In genomic region chr14:25633539-25634300, GRCm38 (mm10) we compare ENCODE assay signal across 10 mouse cellular contexts.
A peak's percentile ranks its signal among the peaks of the same experiment; 100 is the strongest.
DNase-seq lines count a peak whose midpoint lies in the region; ATAC-seq and TF ChIP-seq lines count a peak whose summit lies in the region.
"Had no signal": no experiment of that assay in that cellular context is flagged by ENCODE, and none has a peak within 500 bp of the region (broad histone marks: within the 10 kb centered on the region; RNA-seq: fewer than 3 reads in every experiment).

No protein-coding gene starts in this region.

- DNase-seq in adrenal gland, postnatal 36 days: peak; percentile 59 to 64
- no peak for DNase-seq in thymus, postnatal 25 days
- DNase-seq in gastrocnemius, postnatal 4 days (ENCODE audit: low spot score in 2 of 2): no peak

- no peaks in the 10 kb centered on the region for H3K27me3 ChIP-seq in intestine, embryonic 15.5 days (replicated peaks)
- no peaks in the 10 kb centered on the region for H3K27me3 ChIP-seq in intestine, postnatal 0 days (replicated peaks; ENCODE audit: control insufficient read depth, insufficient read depth, low read length)
- no peaks in the 10 kb centered on the region for H3K27me3 ChIP-seq in forebrain, embryonic 16.5 days (replicated peaks; ENCODE audit: control insufficient read depth, insufficient read depth, low read length)
- no peaks in the 10 kb centered on the region for H3K27me3 ChIP-seq in intestine, embryonic 16.5 days (replicated peaks; ENCODE audit: control insufficient read depth, insufficient read depth, low read length)
- H3K27me3 ChIP-seq in stomach, embryonic 16.5 days (ENCODE audit: control insufficient read depth, insufficient read depth, low read length): no peaks in the 10 kb centered on the region
- H3K27me3 ChIP-seq: embryonic facial prominence, embryonic 12.5 days; limb, embryonic 12.5 days had no signal

- TF ChIP-seq CTCF in intestine, postnatal 0 days (IDR thresholded peaks at IDR 0.05; ENCODE audit: low read depth): no peak

- peak; percentile 18; the same call in 1 of the 2 replicates for ATAC-seq in intestine, embryonic 15.5 days
- no peak for ATAC-seq in intestine, postnatal 0 days
- ATAC-seq in forebrain, embryonic 16.5 days: peak; percentile 58
- ATAC-seq in intestine, embryonic 16.5 days: no peak
- ATAC-seq in stomach, embryonic 16.5 days (ENCODE audit: insufficient read depth, low FRiP score): no peak

- H3K4me1 ChIP-seq in intestine, embryonic 15.5 days (replicated peaks): peaks cover 16% of the 10 kb centered on the region; the same call in 1 of the 2 replicates
- no peaks in the 10 kb centered on the region for H3K4me1 ChIP-seq in intestine, postnatal 0 days (replicated peaks; ENCODE audit: control insufficient read depth, insufficient read depth, low read length)
- peaks cover 45% of the 10 kb centered on the region for H3K4me1 ChIP-seq in forebrain, embryonic 16.5 days (replicated peaks; ENCODE audit: control insufficient read depth, insufficient read depth, low read length)
- peaks cover 11% of the 10 kb centered on the region for H3K4me1 ChIP-seq in intestine, embryonic 16.5 days (ENCODE audit: control insufficient read depth, insufficient read depth, low read length)
- H3K4me1 ChIP-seq in stomach, embryonic 16.5 days (ENCODE audit: control insufficient read depth, insufficient read depth, low read length): peaks cover 24% of the 10 kb centered on the region

- H3K4me3 ChIP-seq in intestine, embryonic 15.5 days (replicated peaks): no peak overlapping the region
- no peak overlapping the region for H3K4me3 ChIP-seq in intestine, postnatal 0 days (ENCODE audit: low read depth, low read length)
- H3K4me3 ChIP-seq in forebrain, embryonic 16.5 days (replicated peaks; ENCODE audit: low read length): no peak overlapping the region
- no peak overlapping the region for H3K4me3 ChIP-seq in intestine, embryonic 16.5 days (ENCODE audit: low read length)
- H3K4me3 ChIP-seq in stomach, embryonic 16.5 days (replicated peaks; ENCODE audit: low read length): no peak overlapping the region
- H3K4me3 ChIP-seq: embryonic facial prominence, embryonic 12.5 days; limb, embryonic 12.5 days had no signal

- peaks cover 23% of the 10 kb centered on the region for H3K36me3 ChIP-seq in intestine, embryonic 15.5 days
- H3K36me3 ChIP-seq in intestine, postnatal 0 days (ENCODE audit: control insufficient read depth, insufficient read depth): peaks cover 39% of the 10 kb centered on the region
- H3K36me3 ChIP-seq in forebrain, embryonic 16.5 days (ENCODE audit: control insufficient read depth, insufficient read depth): 0 out of 2 replicates have a peak, but pooled peaks cover 3% of the 10 kb centered on the region
- H3K36me3 ChIP-seq in intestine, embryonic 16.5 days (ENCODE audit: control insufficient read depth, insufficient read depth, low read length): 0 out of 2 replicates have a peak, but pooled peaks cover 4% of the 10 kb centered on the region
- 0 out of 2 replicates have a peak, but pooled peaks cover 8% of the 10 kb centered on the region for H3K36me3 ChIP-seq in stomach, embryonic 16.5 days (ENCODE audit: control insufficient read depth, insufficient read depth, low read length)

- WGBS in intestine, embryonic 15.5 days: 77% methylated on average over 14 of the region's 14 CpGs
- 75% methylated on average over 14 of the region's 14 CpGs for WGBS in intestine, postnatal 0 days
- WGBS in forebrain, embryonic 16.5 days: 34% methylated on average over 14 of the region's 14 CpGs
- 69% methylated on average over 14 of the region's 14 CpGs for WGBS in intestine, embryonic 16.5 days
- 68% methylated on average over 14 of the region's 14 CpGs for WGBS in stomach, embryonic 16.5 days

- H3K27ac ChIP-seq in intestine, embryonic 15.5 days: no peak overlapping the region
- no peak overlapping the region for H3K27ac ChIP-seq in intestine, postnatal 0 days (ENCODE audit: low read depth, low read length)
- H3K27ac ChIP-seq in forebrain, embryonic 16.5 days (ENCODE audit: low read length): peak overlapping the region; percentile 76
- peak overlapping the region; percentile 31; the same call in 1 of the 2 replicates for H3K27ac ChIP-seq in intestine, embryonic 16.5 days (ENCODE audit: low read length)
- H3K27ac ChIP-seq in stomach, embryonic 16.5 days (ENCODE audit: low read length): peak overlapping the region; percentile 47
- H3K27ac ChIP-seq: embryonic facial prominence, embryonic 12.5 days; limb, embryonic 12.5 days had no signal

- H3K9ac ChIP-seq in intestine, embryonic 15.5 days: no peak overlapping the region
- no peak overlapping the region for H3K9ac ChIP-seq in intestine, postnatal 0 days (ENCODE audit: low read depth, low read length)
- peak overlapping the region; percentile 27 for H3K9ac ChIP-seq in forebrain, embryonic 16.5 days (replicated peaks; ENCODE audit: low read depth, low read length)
- H3K9ac ChIP-seq in intestine, embryonic 16.5 days (ENCODE audit: low read depth, low read length): no peak overlapping the region
- H3K9ac ChIP-seq in stomach, embryonic 16.5 days (ENCODE audit: low read length): peak overlapping the region; percentile 10; the same call in 1 of the 2 replicates
- H3K9ac ChIP-seq: embryonic facial prominence, embryonic 12.5 days had no signal

- no peak overlapping the region for H3K4me2 ChIP-seq in intestine, embryonic 15.5 days (replicated peaks)
- H3K4me2 ChIP-seq in intestine, postnatal 0 days (replicated peaks; ENCODE audit: low read depth): no peak overlapping the region
- no peak overlapping the region for H3K4me2 ChIP-seq in forebrain, embryonic 16.5 days (ENCODE audit: low read length)
- H3K4me2 ChIP-seq in intestine, embryonic 16.5 days (ENCODE audit: low read depth, low read length): no peak overlapping the region
- no peak overlapping the region for H3K4me2 ChIP-seq in stomach, embryonic 16.5 days (ENCODE audit: low read depth, low read length)
- H3K4me2 ChIP-seq: embryonic facial prominence, embryonic 12.5 days; limb, embryonic 12.5 days had no signal

- H3K9me3 ChIP-seq in intestine, embryonic 15.5 days: no peaks in the 10 kb centered on the region
- H3K9me3 ChIP-seq in intestine, postnatal 0 days (ENCODE audit: control insufficient read depth): no peaks in the 10 kb centered on the region
- H3K9me3 ChIP-seq in forebrain, embryonic 16.5 days (ENCODE audit: control insufficient read depth, low read length): no peaks in the 10 kb centered on the region
- no peaks in the 10 kb centered on the region for H3K9me3 ChIP-seq in intestine, embryonic 16.5 days (ENCODE audit: control insufficient read depth, low read length)
- no peaks in the 10 kb centered on the region for H3K9me3 ChIP-seq in stomach, embryonic 16.5 days (replicated peaks; ENCODE audit: control insufficient read depth, low read length)
- H3K9me3 ChIP-seq: embryonic facial prominence, embryonic 12.5 days; limb, embryonic 12.5 days had no signal

Comparison
In these comparisons a context has a peak if more than half of its experiments do, and no peak if none do; other contexts are left out.
1. ATAC-seq: peak in intestine, embryonic 15.5 days (single experiment) and forebrain, embryonic 16.5 days (single experiment); none in intestine, postnatal 0 days (single experiment), intestine, embryonic 16.5 days (single experiment) and stomach, embryonic 16.5 days (single experiment).
2. H3K27ac ChIP-seq: peak in forebrain, embryonic 16.5 days (single experiment), intestine, embryonic 16.5 days (single experiment) and stomach, embryonic 16.5 days (single experiment); none in intestine, embryonic 15.5 days (single experiment) and intestine, postnatal 0 days (single experiment).
3. H3K9ac ChIP-seq: peak in forebrain, embryonic 16.5 days (single experiment) and stomach, embryonic 16.5 days (single experiment); none in intestine, embryonic 15.5 days (single experiment), intestine, postnatal 0 days (single experiment) and intestine, embryonic 16.5 days (single experiment).
4. DNase-seq: peak in adrenal gland, postnatal 36 days (2 of 2); none in thymus, postnatal 25 days (single experiment) and gastrocnemius, postnatal 4 days (0 of 2).